Mouse (Mus musculus) embryonic stem cell, embryonic (primary cell): Measurements from ENCODE around the gene Sae1.

Source experiments
- CTCF ChIA-PET, 4 experiments: fragments of 300-600 bp in 2 of 4; fragments of 350-600 bp in 2 of 4; sonication (Branson Sonifier 250); formaldehyde crosslinking; loops; one replicate each; lab custom pipeline; 2022; ENCODE audit warnings: inconsistent platforms in 2 of 4; lab: Charles Lee
- POLR2A ChIA-PET, 4 experiments: fragments of 300-600 bp in 2 of 4; fragments of 350-600 bp in 2 of 4; sonication (Branson Sonifier 250); formaldehyde crosslinking; loops; one replicate each; lab custom pipeline; 2022; ENCODE audit warnings: antibody characterized with exemption in 4 of 4, inconsistent platforms in 1 of 4; lab: Charles Lee

Gene Sae1

DNA sequence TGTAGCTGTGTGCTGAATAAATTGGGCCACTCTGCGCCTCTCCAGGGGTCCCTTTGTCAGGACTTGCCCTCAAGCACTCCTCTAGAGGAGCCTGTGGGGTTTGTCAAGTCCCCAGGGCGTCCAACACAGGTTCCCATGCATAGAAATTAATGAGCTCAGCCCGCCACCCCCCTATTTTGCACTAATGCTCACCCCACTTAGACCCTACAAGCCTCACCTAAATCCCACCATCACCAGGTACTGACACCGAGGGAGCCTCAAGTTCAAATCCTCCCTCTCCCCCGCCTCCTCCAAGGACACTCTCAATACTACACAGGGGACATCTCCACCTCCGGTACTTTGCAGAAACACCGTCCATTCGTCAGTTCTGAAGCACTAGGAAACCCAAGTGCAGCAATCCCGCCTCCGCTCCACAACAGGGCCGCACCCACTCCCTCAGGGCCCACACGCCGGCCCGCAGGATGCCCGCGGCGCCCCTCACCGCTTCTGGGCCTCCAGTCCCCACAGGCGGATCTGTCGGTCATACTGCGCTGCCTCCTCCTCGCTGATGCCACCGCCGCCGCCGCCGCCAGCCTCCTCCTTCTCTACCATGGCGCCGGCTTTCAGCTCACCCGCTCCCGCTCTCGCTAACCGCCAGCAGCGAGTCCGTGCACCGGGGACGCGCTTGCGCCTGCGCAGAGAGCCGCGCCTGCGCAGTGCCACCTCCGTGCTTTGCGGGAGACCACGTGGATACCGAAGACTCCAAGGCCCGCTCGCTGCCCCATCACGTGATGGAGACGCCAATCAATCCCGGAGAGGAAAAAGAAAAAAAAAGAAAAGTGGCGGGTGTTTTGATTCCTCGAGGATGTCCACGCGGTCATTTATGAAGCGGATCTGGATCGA lies at the start of gene Sae1:
TSS of gene Sae1 (minus strand) at position 647 of the 882 bp plus-strand sequence.
- POLR2A ChIA-PET = interaction anchor here (0.6 to 16.7 kb wide), 50 partner anchors 8 to 394 kb away, joined by 3 to 282 read pairs (median 5); partner anchors contain the start of genes Ccdc9 (in 2 of the 4), Tmem160 (in 2 of the 4), Zc3h4 (in 2 of the 4) and Arhgap35 (in 1 of the 4)
- CTCF ChIA-PET = interaction anchor here (0.6 to 1.3 kb wide), 8 partner anchors 7 to 546 kb away, joined by 3 to 6 read pairs (median 4); partner anchors contain the start of gene Arhgap35 (in 1 of the 4)

GRCm38 (mm10) chr7:16435088-16435487 lies 47.5 kb upstream of the Sae1 start:
- POLR2A ChIA-PET = interaction anchor here in 2 of 4 experiments (0.8 to 1.6 kb wide), 6 partner anchors 8 to 162 kb away, joined by 3 to 5 read pairs (median 4); partner anchors contain the start of gene Inafm1 (in 1 of the 2)
- CTCF ChIA-PET = interaction anchor here in 3 of 4 experiments (0.6 to 1.5 kb wide), 6 partner anchors 9 to 260 kb away, joined by 3 to 6 read pairs (median 4); partner anchors contain the start of gene Meis3 (in 1 of the 3)

- POLR2A ChIA-PET = interaction anchor here in 2 of 4 experiments (1.0 to 4.4 kb wide), 5 partner anchors 18 to 32 kb away, joined by 3 to 13 read pairs (median 3); no protein-coding TSS in a partner anchor
- CTCF ChIA-PET = interaction anchor here in 3 of 4 experiments (0.5 to 1.5 kb wide), 4 partner anchors 29 to 171 kb away, joined by 3 to 10 read pairs (median 4); no protein-coding TSS in a partner anchor
Measured at GRCm38 (mm10) chr7:16433352-16433971, 45.9 kb upstream of the Sae1 start.

GRCm38 (mm10) chr7:16426129-16426729 lies 38.6 kb upstream of the Sae1 start:
- ChIA-PET POLR2A (interaction anchor here in 3 of 4 experiments (0.6 to 4.4 kb wide), 26 partner anchors 9 to 132 kb away, joined by 3 to 22 read pairs (median 4); partner anchors contain the start of genes Sae1 (in 2 of the 3) and Tmem160 (in 1 of the 3)), CTCF (interaction anchor here (0.5 to 3.1 kb wide), 30 partner anchors 9 to 514 kb away, joined by 3 to 19 read pairs (median 4); partner anchors contain the start of gene Ccdc9 (in 1 of the 4))

GRCm38 (mm10) chr7:16425721-16426120 lies 38.1 kb upstream of the Sae1 start:
- POLR2A ChIA-PET = interaction anchor here in 3 of 4 experiments (0.6 to 4.4 kb wide), 22 partner anchors 10 to 131 kb away, joined by 3 to 22 read pairs (median 6); partner anchors contain the start of genes Sae1 (in 1 of the 3) and Tmem160 (in 1 of the 3)
- CTCF ChIA-PET = interaction anchor here (0.5 to 3.1 kb wide), 27 partner anchors 8 to 231 kb away, joined by 3 to 19 read pairs (median 4); partner anchors contain the start of gene Ccdc9 (in 1 of the 4)

- ChIA-PET CTCF (interaction anchor here in 2 of 4 experiments (1.2 to 1.9 kb wide), 2 partner anchors 11 to 18 kb away, joined by 3 to 5 read pairs; no protein-coding TSS in a partner anchor), POLR2A (interaction anchor here in 2 of 4 experiments (0.6 to 4.4 kb wide), 12 partner anchors 8 to 138 kb away, joined by 3 to 15 read pairs (median 3); no protein-coding TSS in a partner anchor)
Measured at GRCm38 (mm10) chr7:16423731-16424130, 36.1 kb upstream of the Sae1 start.

DNA sequence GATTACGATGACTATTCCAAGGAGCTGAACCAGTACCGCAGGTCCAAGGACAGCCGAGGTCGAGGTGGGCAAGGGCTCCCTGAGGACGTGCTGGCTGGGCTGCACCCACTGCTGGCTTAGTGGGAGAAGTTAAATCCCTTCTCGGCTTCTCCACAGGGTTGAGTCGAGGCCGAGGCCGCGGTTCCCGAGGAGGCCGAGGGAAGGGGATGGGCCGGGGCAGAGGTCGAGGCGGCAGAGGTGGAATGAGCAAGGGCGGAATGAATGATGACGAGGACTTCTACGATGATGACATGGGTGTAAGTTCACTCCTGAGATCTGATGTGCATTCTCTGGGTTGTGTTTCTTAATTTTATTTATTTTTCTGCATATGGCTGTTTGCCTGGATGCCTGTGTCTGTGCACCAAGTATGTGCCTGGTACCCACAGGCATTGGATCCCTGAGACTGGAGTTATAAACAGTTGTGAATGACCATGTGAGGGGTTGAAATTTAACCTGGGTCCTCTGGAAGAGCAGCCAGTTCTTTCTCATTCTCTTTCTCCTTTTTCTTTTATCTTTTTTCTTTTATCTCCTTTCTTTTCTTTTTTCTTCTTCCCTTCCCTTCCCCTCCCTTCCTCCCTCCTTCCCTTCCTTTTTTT lies 34.7 kb upstream of the Sae1 start:
- POLR2A ChIA-PET = interaction anchor here in 2 of 4 experiments (1.2 to 13.7 kb wide), 4 partner anchors 10 to 25 kb away, joined by 3 to 303 read pairs (median 6); partner anchors contain the start of gene Zc3h4 (in 1 of the 2)

GRCm38 (mm10) chr7:16420493-16421118 lies 33.0 kb upstream of the Sae1 start:
- POLR2A ChIA-PET = interaction anchor here in 2 of 4 experiments (1.0 to 13.7 kb wide), 10 partner anchors 8 to 33 kb away, joined by 3 to 303 read pairs (median 4); partner anchors contain the start of genes Zc3h4 (in 2 of the 2) and Sae1 (in 1 of the 2)

More for the DNA sequence above, 34.7 kb upstream of the Sae1 start:
- CTCF ChIA-PET = interaction anchor here in 1 of 4 experiments (1.9 kb wide), 1 partner anchor 17 kb away, joined by 5 read pairs; no protein-coding TSS in a partner anchor

DNA sequence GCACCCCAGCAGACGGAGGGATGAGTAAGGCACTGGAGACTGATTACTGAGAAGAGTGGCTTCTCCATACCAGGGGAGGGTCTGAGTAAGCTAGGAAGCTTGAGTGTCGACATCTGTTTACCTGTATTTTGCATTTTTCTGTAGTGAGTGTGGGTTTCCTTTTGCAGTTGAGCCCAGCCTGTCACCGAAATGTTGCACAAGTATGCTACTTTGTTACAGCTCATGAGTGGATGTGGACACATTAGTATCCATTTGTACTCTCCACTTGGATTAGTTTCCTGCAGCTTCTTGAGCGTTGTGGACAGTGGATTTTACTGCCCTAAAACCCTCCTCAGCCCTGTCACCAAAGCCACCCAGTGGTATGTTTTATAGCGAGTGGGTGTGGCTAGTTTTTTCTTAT lies 31.1 kb upstream of the Sae1 start:
- ChIA-PET POLR2A (interaction anchor here in 2 of 4 experiments (0.5 to 13.7 kb wide), 6 partner anchors 14 to 133 kb away, joined by 3 to 303 read pairs (median 3); partner anchors contain the start of genes Zc3h4 (in 2 of the 2) and Ccdc9 (in 1 of the 2)), CTCF (no interaction called here)

More at GRCm38 (mm10) chr7:16420493-16421118, 33.0 kb upstream of the Sae1 start:
- CTCF ChIA-PET = no interaction called here

GRCm38 (mm10) chr7:16417141-16417771 lies 29.6 kb upstream of the Sae1 start:
- CTCF ChIA-PET = interaction anchor here in 2 of 4 experiments (0.6 to 1.6 kb wide), 2 partner anchors 9 to 122 kb away, joined by 4 to 7 read pairs; no protein-coding TSS in a partner anchor
- POLR2A ChIA-PET = interaction anchor here in 3 of 4 experiments (0.5 to 13.7 kb wide), 7 partner anchors 9 to 502 kb away, joined by 3 to 303 read pairs (median 15); partner anchors contain the start of genes Zc3h4 (in 2 of the 3) and Inafm1 (in 1 of the 3)

DNA sequence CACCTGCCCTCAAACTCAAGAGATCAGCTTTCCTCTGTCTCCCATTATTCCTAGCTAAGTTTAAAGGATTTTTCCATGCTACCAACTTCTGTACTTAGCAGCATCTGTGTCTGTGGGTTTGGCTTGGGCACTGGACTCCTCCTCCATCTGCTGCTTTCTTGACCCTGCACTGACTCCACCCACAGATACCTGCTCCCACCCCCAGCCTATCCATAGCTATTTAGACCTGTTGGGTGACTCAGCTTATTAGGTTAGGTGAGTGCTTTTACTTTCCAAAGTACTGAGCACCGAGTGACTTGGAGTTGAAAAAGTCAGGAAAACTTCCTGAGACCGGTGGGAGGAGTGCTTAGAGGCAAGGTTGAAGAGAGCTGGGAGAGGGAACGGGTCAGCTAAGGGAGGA lies 27.8 kb upstream of the Sae1 start:
- ChIA-PET CTCF (interaction anchor here (0.5 to 2.5 kb wide), 11 partner anchors 9 to 297 kb away, joined by 3 to 13 read pairs (median 5); no protein-coding TSS in a partner anchor), POLR2A (interaction anchor here (0.7 to 13.7 kb wide), 30 partner anchors 8 to 366 kb away, joined by 3 to 303 read pairs (median 4); partner anchors contain the start of genes Zc3h4 (in 2 of the 4), Inafm1 (in 1 of the 4) and Tmem160 (in 1 of the 4))

DNA sequence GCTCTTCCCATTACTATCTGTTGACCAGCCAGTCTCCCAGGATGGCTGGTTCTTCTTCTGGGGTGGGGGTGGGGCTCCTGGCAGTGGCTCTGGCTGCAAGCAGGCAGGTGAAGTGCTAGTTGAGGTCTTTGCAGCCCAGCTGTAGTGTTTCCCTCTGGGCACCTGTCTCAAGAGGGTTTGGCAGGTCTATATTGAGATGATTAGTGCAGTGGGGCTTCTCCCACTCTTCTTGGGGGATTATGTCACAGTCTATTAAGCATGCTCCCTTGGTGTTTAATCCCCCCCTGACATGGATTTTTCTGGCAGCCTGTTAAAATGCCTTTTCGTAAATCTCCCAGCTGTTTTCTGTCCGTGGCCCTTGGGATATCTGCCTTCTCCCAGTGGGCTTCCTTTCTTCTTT lies 25.3 kb upstream of the Sae1 start:
- ChIA-PET POLR2A (interaction anchor here in 2 of 4 experiments (0.6 to 13.7 kb wide), 21 partner anchors 9 to 154 kb away, joined by 3 to 303 read pairs (median 5); partner anchors contain the start of gene Zc3h4 (in 2 of the 2)), CTCF (interaction anchor here in 3 of 4 experiments (0.6 to 2.3 kb wide), 5 partner anchors 13 to 149 kb away, joined by 3 to 6 read pairs (median 4); no protein-coding TSS in a partner anchor)

GRCm38 (mm10) chr7:16412220-16412896 lies 24.8 kb upstream of the Sae1 start:
- CTCF ChIA-PET = interaction anchor here in 2 of 4 experiments (0.7 to 2.3 kb wide), 4 partner anchors 13 to 118 kb away, joined by 4 to 6 read pairs (median 4); no protein-coding TSS in a partner anchor
- POLR2A ChIA-PET = interaction anchor here in 2 of 4 experiments (0.6 to 13.7 kb wide), 25 partner anchors 9 to 196 kb away, joined by 3 to 303 read pairs (median 4); partner anchors contain the start of gene Zc3h4 (in 2 of the 2)

DNA sequence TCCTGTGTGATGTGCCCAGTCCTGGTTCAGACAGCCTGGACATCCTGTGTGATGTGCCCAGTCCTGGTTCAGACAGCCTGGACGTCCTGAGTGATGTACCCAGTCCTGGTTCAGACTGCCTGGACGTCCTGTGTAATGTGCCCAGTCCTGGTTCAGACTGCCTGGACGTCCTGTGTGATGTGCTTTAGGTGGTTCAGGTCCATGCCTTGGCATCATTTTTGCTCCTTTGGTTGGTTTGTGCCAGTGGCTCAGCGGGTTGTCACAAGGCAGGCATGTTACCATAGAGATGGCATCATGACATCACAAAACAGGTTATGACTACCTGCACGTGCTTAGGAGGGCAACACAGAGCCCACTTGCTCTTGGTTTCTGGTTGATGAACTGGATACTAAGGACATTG lies 23.5 kb upstream of the Sae1 start:
- CTCF ChIA-PET = interaction anchor here in 1 of 4 experiments (0.5 kb wide), 1 partner anchor 148 kb away, joined by 4 read pairs; no protein-coding TSS in a partner anchor

More for the DNA sequence above, 23.5 kb upstream of the Sae1 start:
- POLR2A ChIA-PET = interaction anchor here in 2 of 4 experiments (1.0 to 13.7 kb wide), 5 partner anchors 8 to 79 kb away, joined by 3 to 303 read pairs (median 7); partner anchors contain the start of gene Zc3h4 (in 2 of the 2)
